Mouse (Mus musculus): ENCODE measurements around the gene Lclat1. TPM values are rescaled to one million over a fixed set of nuclear protein-coding genes. Genes with fewer than 3 reads are reported as not detected.
A peak's percentile ranks its signal among the peaks of the same experiment; 100 is the strongest.
"Not testable (repeated sequence)": the region's sequence is repeated elsewhere in the genome, so short reads cannot be mapped to it uniquely, and the experiment has no call there.

Gene Lclat1
- total RNA-seq, 2 experiments from 2014 or later: 35.3 to 39.1 TPM

DNA sequence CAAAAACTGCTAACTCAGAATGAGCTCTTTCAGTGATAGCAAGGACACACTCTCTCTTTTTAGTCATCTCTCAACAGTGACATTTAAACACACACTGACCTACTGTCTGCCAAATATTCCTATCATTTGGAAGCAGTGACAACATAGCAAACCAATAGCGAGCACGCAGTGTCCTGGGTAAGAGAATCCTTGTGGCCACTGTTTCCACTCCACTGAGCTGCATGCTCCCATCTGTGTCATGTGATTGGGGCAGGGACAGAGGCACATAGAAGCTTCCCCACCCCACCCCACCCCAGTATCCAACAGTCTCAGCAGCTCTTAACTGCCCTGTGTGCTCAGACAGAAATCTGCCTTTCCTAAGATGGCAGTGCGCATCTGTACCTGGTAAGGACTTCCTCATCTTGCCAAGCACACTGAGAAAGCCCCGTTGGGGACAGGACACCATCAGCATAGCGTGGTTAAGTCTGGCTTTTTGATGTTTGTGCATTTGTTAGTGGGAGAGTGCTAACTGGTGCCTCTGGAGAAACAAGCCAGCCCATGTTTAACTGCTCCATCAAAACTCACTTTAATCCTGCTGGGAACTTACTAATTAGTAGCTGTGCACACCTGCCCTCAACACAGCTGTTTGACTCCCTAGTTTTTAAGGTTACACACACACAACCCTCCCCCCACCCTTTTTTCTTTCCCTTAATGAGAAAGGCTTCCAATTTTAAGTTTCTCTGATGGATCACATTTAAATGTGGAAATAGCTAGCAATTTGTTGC, 133.5 kb downstream of the Lclat1 start:
- no peak for DNase-seq

DNA sequence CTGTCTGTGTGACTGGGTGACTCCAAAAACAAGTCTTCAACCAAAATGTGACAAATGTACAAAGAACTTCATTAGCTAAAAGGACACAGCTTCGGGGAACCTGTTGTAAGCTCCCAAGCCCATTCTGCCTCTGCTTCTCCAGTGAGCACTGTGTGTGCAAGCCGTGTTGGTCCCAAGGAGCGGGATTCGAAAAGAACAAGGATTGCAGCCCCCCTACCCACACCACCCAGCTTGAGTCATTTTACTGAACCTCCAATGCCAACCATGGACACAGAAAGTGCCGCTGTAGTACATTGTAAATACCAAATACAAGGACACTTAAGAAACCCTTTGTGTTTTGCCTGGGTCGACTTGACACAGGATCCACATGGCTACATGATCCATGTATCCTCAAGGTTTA, 135.9 kb downstream of the Lclat1 start:
- no peak for DNase-seq

DNA sequence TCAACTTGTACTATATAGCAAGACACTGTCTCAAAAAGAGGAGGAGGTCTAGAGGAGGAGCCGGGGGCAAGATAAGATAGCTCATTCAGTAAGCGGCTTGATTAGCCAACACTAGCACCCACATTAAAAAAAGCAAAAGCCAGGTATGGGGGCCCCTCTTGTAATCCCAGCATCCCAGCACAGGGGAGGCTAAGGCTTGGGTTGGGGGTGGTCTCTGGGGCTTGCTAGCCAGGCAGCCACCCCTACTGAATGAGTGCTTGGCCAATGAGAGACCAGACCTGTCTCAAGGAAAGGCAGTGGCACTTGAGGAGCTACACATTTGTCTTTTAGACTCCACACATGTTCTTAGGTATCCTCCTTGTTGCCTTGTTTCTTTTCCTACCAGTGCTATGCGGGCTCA, 136.8 kb downstream of the Lclat1 start:
- no peak for DNase-seq

DNA sequence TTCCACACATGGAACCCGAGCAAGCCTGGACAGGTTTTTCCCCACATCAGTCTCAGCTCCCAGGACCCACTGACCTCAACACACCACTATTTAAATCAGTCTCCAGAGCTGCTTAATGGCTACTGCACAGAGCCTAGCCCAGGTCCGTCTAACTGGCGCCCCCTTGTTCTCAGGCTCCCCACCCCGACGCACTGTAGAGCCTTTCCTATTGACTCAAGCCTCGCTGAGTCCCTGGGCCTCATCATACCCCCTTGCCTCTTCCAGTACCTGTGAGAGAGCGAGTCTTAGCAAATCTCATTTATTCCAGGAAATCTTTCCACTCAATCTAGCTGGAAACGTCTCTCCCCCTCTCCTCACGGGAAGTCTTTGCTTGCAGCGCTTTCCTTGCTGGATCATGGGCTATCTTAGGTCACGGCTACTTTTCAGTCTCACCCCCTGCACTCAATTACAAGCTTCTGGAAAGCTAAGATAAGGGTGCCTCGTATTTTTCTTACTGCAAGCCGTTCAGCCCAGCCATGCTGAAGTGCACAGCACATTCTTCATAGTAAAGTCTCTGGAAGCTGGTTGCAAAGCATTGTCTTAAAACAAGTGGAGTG, 137.4 kb downstream of the Lclat1 start:
- no peak for DNase-seq

GRCm38 (mm10) chr17:73246036-73246435, 138.3 kb downstream of the Lclat1 start:
- no peak for DNase-seq

DNA sequence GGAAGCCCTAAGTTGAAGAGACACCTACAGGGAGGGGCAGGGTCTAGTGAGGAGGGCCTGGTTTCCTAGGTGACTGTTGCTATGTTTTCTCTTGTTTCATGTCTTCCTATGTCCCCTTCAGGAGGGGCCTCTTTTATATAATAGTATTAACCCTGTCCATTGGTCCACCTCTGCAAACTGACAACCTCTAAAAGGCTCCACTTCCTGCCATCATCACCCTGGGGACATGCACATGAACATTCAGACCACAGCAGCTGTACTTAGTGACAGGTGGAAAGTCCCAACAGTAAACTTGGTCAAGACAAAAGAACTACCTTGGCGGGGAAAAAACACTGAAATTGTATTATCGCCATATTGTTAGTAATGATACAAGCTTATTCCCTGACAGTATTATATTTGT, 139.1 kb downstream of the Lclat1 start:
- no peak for DNase-seq

DNA sequence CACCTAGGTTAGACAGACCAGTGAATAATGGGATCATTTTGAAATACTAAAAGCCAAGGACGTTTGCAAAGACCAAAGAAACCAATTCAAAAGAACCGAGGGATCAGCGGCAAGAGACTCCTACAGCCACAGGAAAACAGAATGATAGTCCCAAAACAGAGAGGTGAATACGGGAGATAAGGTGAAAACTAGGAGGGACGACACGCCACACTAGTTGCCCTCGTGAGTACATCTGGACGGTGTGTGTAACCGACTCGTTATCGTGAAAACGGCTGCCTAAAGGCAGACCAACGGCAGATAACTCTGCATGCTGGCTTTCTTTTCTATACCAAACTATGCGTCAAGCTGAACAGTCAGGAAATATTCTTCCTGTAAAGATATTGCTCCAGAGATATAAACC, 140.0 kb downstream of the Lclat1 start:
- no peak for DNase-seq

GRCm38 (mm10) chr17:73250488-73251141, 142.8 kb downstream of the Lclat1 start:
- DNase-seq: no peak

DNA sequence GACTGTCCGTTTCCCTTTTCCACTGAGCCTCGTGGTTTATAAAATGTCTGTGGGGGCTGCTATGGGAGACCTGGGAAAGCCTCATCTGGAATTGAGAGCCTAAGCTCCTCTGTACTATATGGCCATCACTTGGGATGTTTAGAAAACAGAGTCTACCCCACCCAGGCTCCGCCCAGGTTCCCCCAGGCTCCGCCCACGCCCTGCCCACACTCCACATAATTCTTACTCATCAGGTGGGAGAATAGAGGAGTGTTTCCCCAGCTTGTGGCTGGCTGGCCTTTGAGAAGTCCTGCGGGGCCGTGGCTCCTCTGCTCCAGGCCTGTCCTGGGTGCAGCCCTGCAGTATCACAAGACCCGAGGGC, 143.3 kb downstream of the Lclat1 start:
- no peak for DNase-seq

DNA sequence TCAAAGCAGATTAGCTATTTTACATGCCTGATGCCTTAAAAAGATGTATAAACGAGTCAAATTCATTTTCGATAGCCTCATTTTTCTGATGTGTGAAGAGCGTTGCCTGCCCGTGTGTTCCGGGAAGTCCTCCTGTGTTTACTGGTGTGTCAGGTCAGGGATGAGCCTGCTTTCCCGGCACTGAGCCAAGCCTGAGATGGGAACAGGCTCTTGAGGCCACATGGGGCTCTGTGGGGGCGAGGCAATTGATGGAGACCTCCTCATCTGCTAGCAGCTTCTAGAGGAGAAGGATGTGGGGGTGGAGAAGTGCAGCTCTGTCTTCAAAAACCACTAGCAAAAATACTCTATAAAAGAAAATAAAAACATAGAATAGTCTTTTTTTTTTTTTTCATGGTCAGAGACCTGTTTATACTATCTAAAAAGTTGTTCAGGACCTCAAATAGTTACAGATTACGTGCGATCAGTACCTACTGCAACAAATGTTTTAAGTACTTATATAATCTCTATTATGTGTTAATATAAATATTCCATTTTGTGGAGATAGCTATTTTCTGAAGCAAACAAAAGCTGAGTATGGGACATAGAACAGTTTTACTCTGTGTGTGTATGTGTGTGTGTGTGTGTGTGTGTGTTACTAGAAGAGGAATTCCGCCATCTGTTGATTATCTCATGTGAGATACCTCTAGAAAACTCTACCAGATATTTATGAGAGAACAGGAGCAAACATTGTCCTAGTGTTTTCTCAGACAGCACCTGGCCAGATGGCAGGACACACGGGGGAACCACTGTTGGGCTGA, 144.2 kb downstream of the Lclat1 start:
- no peak for DNase-seq

DNA sequence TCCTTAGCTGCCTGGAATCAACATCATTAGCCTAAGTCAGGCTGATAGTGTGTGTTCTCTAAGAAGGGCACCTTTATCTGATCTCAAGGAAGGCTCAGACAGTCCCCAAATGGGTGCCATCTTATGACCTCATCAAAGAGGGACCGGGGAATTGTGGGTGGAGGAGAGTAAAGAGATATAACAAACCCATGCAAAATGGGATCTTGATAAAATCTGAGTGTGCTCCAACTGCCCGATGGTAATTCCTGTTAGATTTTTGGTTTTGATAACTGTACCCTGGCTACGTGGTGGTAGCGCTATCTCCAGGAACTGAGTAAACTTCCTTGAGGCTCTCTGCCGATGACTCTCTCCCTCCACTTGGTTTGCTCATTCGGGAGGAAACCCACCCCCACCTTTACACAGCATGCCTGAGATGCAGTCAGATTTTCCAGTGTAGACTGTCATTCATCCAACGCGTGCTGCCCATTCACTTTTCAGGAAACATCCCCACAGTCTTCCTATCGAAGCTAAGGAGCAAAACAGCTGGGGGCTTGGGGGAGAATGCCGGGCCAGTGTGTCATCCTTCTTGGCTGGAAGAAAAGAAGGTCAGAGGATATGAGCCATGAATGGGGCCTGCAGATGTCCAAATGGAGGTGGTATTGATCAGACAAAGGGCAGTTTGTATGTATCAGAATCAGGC, 145.6 kb downstream of the Lclat1 start:
- DNase-seq: no peak

GRCm38 (mm10) chr17:73255801-73256200, 148.0 kb downstream of the Lclat1 start:
- DNase-seq: no peak

GRCm38 (mm10) chr17:73258620-73259019, 150.8 kb downstream of the Lclat1 start:
- no peak for DNase-seq

DNA sequence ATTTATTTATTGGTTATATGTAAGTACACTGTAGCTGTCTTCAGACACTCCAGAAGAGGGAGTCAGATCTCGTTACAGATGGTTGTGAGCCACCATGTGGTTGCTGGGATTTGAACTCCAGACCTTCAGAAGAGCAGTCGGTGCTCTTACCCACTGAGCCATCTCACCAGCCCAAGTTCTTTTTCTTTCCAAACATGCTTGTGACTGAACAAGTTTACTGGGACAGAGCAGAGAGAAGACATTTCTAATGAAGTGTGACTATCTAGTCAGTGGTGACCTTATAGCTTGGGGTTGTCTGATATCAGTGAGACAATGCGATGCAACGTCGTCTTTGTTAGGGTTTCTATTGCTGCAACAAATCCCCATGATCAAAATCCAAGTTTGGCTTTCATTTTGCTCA, 151.5 kb downstream of the Lclat1 start:
- not testable (repeated sequence) for DNase-seq

DNA sequence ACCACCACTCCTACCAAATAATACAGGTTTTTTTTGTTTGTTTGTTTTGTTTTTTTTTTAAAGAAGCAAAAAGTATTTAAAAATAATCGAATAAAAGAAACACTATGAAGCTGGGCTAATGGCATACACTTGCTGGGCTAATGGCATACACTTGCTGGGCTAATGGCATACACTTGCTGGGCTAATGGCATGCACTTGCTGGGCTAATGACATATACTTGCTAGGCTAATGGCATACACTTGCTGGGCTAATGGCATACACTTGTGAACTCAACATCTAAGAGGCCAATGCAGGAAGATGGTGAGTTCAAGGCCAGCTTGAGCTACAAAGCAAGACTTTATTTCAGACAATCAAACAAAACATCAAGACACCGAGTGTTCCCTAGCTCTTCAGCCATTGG, 154.8 kb downstream of the Lclat1 start:
- no peak for DNase-seq

DNA sequence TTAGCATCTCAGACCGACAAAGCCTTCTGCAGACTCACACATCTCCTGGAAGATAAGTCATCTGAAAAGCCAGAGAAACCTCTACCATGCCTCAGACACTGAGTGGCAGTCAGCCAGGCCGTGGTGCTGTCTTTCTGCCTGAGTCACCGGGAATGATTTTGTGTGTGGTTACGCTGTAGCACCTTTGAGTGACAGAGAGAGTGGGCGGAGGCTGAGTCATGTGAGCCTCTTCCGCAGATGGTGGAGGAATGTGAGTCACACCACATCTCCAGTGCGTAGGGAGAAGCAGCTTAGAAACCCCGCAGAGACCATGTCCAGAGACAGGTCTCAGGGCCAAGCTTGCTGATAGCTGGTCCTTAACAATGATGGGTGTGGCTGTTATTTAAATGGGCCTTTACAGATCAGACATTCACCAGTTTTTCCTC, 155.3 kb downstream of the Lclat1 start:
- DNase-seq: peak; percentile 81

DNA sequence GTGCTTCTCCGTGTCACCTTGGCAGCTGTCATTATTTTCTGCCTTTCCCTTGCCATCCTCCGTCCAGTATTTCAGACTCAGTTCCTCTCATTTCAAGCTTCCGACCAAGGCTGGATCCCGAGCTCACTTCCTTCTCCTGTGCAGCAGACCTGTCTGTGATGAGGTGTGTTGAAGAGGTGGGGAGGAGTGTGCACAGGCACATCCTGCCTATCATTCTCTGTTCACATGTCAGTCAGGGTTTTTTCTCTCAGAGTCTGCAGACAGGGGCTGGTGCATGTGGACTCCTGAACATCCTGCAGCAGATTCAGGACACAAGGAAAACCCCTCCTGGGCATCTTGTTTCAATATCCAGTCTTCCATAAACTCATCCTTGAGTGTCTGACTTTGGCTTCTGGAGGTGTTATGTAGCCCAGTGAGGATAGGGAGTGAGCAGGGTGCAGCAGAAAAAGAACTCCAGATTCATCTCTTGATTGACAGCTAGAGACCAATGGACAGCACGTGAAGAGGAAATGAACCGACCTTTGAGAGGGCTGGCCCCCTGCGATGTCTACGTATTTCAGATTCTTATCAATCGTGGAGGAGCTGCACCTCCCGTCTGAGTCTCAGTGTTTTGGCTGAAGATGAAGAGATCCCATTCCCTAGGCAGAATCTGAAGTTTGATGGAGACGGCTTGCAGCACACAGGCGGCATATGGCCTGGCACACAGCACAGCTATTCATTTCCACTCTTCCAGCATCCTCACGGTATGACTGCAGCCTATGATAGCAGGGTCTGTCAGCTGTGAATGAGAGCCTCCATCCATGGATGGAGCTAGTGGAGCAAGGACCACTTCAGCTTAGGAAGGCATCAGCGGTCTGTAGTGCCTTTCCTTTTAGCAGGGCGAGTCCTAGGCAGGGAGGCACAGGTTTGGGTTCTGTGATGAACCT, 163.3 kb downstream of the Lclat1 start:
- DNase-seq: no peak

DNA sequence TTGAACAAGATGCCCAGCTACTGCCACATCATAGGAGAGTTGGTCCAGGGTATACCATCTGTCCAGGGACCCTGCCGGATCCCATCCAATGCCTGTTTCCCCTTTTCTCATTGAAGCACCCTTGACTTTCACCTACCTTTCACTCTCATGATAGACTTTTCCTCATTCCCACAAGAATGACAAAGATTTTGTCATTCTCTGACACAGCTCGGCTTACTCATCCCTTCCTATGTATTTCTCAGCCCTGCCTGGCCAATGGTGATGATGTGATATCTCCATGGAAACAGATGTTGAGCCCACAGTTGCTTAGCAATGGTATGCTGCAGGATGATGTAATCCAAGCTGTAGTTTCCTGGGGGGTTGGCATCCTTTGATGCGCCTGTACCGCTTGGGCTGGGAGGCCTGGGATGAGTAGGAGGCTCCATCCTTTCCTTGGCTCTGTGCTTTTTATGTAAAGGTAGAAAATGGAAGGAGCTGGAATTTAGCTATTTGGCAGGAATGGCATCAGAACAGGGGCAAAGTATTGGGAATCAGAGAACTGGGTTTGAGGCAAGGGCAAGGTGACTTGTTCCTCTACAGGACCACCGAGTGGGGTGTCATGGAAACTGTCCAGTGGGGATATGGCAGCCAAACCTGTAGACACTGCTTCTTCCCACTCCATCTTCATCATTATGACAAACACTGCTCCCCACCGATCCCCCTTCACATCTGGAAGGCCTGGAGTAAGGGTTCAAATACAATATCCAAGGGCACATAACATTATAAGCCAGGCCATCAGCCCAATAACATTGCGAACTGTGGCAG, 164.2 kb downstream of the Lclat1 start:
- no peak for DNase-seq

DNA sequence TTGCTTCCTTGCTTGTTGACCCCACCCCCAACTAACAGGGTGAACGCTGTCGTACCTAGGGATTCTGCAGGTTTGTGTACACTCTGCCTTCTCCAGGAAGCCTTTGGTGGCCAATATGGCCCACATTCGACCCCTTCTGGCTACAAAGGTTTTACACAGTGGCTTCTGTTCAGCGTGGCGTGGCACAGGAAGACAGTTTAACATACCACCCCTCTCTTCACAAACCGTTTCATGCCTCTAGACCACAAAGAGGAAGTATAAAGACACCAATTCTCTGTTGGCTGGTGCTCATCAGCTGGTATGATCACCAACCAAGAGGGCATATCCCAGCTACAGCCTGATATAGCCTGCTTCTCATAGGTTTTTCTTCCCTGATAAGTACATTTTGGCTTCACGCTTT, 166.0 kb downstream of the Lclat1 start:
- no peak for DNase-seq

DNA sequence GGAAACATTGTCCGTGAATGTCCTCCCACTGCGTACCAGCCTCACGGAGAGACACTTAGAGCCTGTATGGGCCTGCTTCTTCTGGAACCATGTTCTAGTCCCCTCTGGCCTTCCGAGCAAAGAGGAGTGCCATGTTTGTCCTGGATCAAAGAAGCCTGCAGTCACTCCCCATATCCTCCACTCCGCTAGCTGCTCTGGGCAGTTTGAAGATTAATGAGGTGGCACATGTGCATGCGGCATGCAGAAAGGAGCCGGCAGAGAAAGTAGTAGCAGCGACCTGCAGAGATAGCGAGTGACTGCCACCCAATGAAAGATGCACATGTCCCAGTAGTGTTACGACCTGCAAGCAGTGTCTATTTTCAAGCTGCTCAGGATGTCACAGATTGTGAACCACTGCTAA, 167.3 kb downstream of the Lclat1 start:
- no peak for DNase-seq
